Mouse (Mus musculus) frontal cortex, postnatal 10 days (tissue): ENCODE results near the gene Phf2.

Experiments used
- DNase-seq, 2 experiments: peaks; one replicate each; pipeline ENCODE4 v3.0.0; 2022; ENCODE audit warnings: low spot score in 2 of 2, mixed read lengths in 1 of 2

Phf2 gene

GRCm38 (mm10) chr13:48870771-48871731 is at the start of gene Phf2:
Phf2 (minus strand) TSS chr13:48871119.
- peak in 1 of 2 experiments; percentile 29 for DNase-seq

- DNase-seq, result no peak
These were observed 49.0 kb upstream of the Phf2 start for GRCm38 (mm10) chr13:48919756-48920415.

- DNase-seq, result no peak
These were observed 46.2 kb upstream of the Phf2 start for GRCm38 (mm10) chr13:48917113-48917599.

DNA sequence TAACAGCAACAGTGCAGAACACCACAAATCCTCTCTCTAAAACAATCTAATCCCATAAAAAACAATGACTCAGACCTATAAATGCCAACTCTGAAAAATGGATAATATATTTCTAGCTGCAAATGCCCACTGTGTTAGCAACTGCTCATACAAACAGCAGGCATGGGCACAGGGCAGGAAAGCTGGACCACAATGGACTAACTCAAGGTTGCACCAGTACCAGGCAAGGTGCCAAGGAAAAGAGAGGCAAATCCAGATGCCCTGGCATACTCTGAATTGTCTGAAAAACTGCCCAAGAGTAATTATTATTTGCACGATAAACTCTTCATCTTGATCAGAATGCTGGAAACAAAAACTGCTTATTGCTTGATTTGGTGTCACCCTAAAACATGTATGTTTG is 42.8 kb upstream of the Phf2 start:
- DNase-seq, result no peak

- DNase-seq, result no peak
These were observed 42.2 kb upstream of the Phf2 start for GRCm38 (mm10) chr13:48913141-48913540.

GRCm38 (mm10) chr13:48911426-48911825 is 40.5 kb upstream of the Phf2 start:
- no peak for DNase-seq

- no peak for DNase-seq
These were observed 34.5 kb upstream of the Phf2 start for GRCm38 (mm10) chr13:48905458-48905857.

- DNase-seq, result no peak
These were observed 24.5 kb upstream of the Phf2 start for GRCm38 (mm10) chr13:48895376-48895775.

- no peak for DNase-seq
These were observed 19.5 kb upstream of the Phf2 start for GRCm38 (mm10) chr13:48890260-48890960.

- DNase-seq, result peak; percentile 97 to 98
These were observed 7.6 kb upstream of the Phf2 start for GRCm38 (mm10) chr13:48878534-48878933.

DNA sequence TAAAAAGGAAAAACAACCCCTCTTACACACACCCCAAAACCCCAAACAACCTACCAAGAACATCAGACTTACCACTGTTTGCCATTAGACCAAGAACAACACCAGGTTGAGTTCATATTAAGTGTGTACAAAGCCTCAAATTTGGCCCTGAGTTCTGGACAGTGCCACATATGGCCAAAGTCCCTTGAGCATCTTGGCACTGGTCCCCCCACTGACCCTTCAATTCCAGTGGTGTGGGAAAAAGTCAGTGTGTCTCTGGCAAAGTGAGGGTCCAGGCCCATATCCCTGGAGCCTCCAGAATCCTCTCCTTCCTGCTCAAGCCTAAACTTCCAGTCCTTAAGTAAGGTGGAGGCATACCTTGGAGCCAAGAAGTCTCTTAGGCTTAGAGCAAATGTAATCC is 6.9 kb upstream of the Phf2 start:
- no peak for DNase-seq

DNA sequence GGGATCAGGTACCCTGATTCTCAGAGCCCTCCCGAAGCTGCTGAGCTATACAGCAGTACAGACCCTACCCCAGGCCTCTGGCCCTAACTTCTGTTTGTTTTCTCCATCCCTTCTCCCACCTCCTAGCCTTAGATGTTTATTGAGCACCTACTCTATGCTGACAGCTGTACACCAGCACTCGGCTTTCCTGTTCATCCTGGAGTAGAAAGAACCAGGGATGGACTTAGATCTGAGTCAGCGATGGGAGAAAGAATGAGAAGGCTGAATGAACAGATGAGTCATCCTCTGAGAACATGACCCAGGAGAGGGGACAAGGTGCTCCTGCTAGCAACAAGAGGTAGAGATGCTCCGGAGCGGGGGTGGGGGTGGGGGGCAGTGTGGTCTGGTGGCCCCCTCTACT is 1.8 kb upstream of the Phf2 start:
- DNase-seq, result no peak

- no peak for DNase-seq
These were observed 1.1 kb upstream of the Phf2 start for GRCm38 (mm10) chr13:48871887-48872606.

- peak in 1 of 2 experiments; percentile 31 for DNase-seq
These were observed 759 bp downstream of the Phf2 start for GRCm38 (mm10) chr13:48869950-48870770.

- no peak for DNase-seq
These were observed 1.3 kb downstream of the Phf2 start for GRCm38 (mm10) chr13:48869600-48869949.

DNA sequence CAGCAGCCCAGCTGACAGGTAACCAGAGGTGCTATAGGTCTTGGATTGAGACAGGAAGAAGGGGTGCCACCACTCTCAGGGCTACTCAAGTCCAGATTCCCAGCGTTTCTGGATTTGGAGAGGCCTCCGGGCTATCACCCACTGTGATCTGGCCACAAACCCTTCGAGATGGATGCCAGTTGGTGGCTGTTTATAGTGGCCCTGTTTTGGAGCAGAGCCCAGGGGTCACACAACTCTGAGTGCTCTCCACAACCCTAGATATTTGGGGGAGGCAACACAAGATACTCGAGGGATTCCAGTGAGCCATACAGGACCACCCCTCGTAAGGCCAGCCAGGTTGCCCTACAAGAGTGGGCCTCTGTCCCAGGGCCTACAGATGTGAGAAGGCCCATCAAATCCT is 1.8 kb downstream of the Phf2 start:
- DNase-seq, result no peak

GRCm38 (mm10) chr13:48864673-48865356 is 6.1 kb downstream of the Phf2 start:
- DNase-seq, result no peak

- DNase-seq, result no peak
These were observed 7.4 kb downstream of the Phf2 start for GRCm38 (mm10) chr13:48863556-48863955.

GRCm38 (mm10) chr13:48861913-48862312 is 9.0 kb downstream of the Phf2 start:
- DNase-seq, result no peak

GRCm38 (mm10) chr13:48858779-48859178 is 12.1 kb downstream of the Phf2 start:
- no peak for DNase-seq
